Mouse (Mus musculus): ENCODE measurements around the gene Olfr437. TPM values are rescaled to one million over a fixed set of nuclear protein-coding genes. Genes with fewer than 3 reads are reported as not detected.

The Olfr437 gene
- polyA plus RNA-seq, 1 experiment from 2014 or later: not detected

Other genes with a start within 250 kb of the Olfr437 start
- not detected in 2 replicates for gene Olfr446, start 241.9 kb upstream of the Olfr437 start, polyA plus RNA-seq (2015; fragmentation: Nextera tagmentation; extraction: Ambion mirVana)
- gene Olfr444, start 214.2 kb upstream of the Olfr437 start, polyA plus RNA-seq (2015; fragmentation: Nextera tagmentation; extraction: Ambion mirVana): not detected in 2 replicates
- not detected in 2 replicates for gene Olfr441, start 56.9 kb upstream of the Olfr437 start, polyA plus RNA-seq (2015; fragmentation: Nextera tagmentation; extraction: Ambion mirVana)
- not detected in 2 replicates for gene Olfr237-ps1, start 16.7 kb upstream of the Olfr437 start, polyA plus RNA-seq (2015; fragmentation: Nextera tagmentation; extraction: Ambion mirVana)
- gene Olfr13, start 8.9 kb downstream of the Olfr437 start, polyA plus RNA-seq (2015; fragmentation: Nextera tagmentation; extraction: Ambion mirVana): not detected in 2 replicates
- gene Olfr435, start 33.9 kb downstream of the Olfr437 start, polyA plus RNA-seq (2015; fragmentation: Nextera tagmentation; extraction: Ambion mirVana): not detected in 2 replicates
- gene Olfr434, start 49.7 kb downstream of the Olfr437 start, polyA plus RNA-seq (2015; fragmentation: Nextera tagmentation; extraction: Ambion mirVana): not detected in 2 replicates
- gene Olfr47, start 68.2 kb downstream of the Olfr437 start, polyA plus RNA-seq (2015; fragmentation: Nextera tagmentation; extraction: Ambion mirVana): not detected in 2 replicates
- gene Arhgef5, start 102.3 kb downstream of the Olfr437 start, polyA plus RNA-seq (2015; fragmentation: Nextera tagmentation; extraction: Ambion mirVana): 2.3 and 2.4 TPM in 2 replicates
- gene Nobox, start 146.3 kb downstream of the Olfr437 start, polyA plus RNA-seq (2015; fragmentation: Nextera tagmentation; extraction: Ambion mirVana): 0.19 TPM in 1 of 2 replicates, not detected in the other

Measured in hindbrain, embryonic 13.5 days (tissue).